Mouse (Mus musculus) gastrocnemius, adult 2 months (tissue): Measurements from ENCODE around the gene Vps33b. TPM values are rescaled to one million over a fixed set of nuclear protein-coding genes. Genes with fewer than 3 reads are reported as not detected.

Experiments used
- DNase-seq: peaks from one replicate; pipeline ENCODE4 v3.0.0; 2022
- H3K27ac ChIP-seq: fragments of 200-600 bp; 2 replicates; pipeline ENCODE4 v1.8.1; 2022; ENCODE audit warnings: mild to moderate bottlenecking
- H3K4me3 ChIP-seq: fragments of 200-600 bp; 2 replicates; pipeline ENCODE4 v1.8.1; 2022; ENCODE audit warnings: mild to moderate bottlenecking, moderate library complexity
- CTCF ChIP-seq: fragments of 200-600 bp; IDR thresholded peaks from 2 replicates; pipeline ENCODE4 v1.8.1; 2022; ENCODE audit warnings: antibody characterized with exemption, mild to moderate bottlenecking, moderate library complexity
- intact Hi-C: fragments of 180-260 bp; cut with DNase I; formaldehyde crosslinking; loops from one replicate; pipeline ENCODE4 v1.15.1; 2025
- total RNA-seq, 2 experiments: library from RNA; stranded (reverse); gene quantifications; 2 replicates each; pipeline ENCODE4 v1.2.3; 2021

Gene Vps33b
- total RNA-seq, 2 experiments from 2014 or later: 2.9 to 3.3 TPM

- H3K27ac ChIP-seq: no peak overlapping the region
- H3K4me3 ChIP-seq: no peak overlapping the region
- TF ChIP-seq CTCF: peak; percentile 15; the same call in 1 of the 2 replicates
- no peak for DNase-seq
- intact Hi-C loops: no loop called here
Observed at GRCm38 (mm10) chr7:80280998-80281397, 11.5 kb downstream of the Vps33b start.

- intact Hi-C loops: no loop called here
Observed at GRCm38 (mm10) chr7:80281646-80282045, 12.2 kb downstream of the Vps33b start.

GRCm38 (mm10) chr7:80283226-80283918, 13.9 kb downstream of the Vps33b start:
- DNase-seq: no peak
- TF ChIP-seq CTCF: no peak
- intact Hi-C loops: no loop called here
- no peak overlapping the region for H3K4me3 ChIP-seq
- H3K27ac ChIP-seq: no peak overlapping the region

More at GRCm38 (mm10) chr7:80281646-80282045, 12.2 kb downstream of the Vps33b start:
- Histone ChIP-seq H3K27ac (no peak overlapping the region), H3K4me3 (no peak overlapping the region)
- TF ChIP-seq CTCF: no peak
- no peak for DNase-seq

- TF ChIP-seq CTCF: no peak
- Histone ChIP-seq H3K27ac (no peak overlapping the region), H3K4me3 (no peak overlapping the region)
- intact Hi-C loops: no loop called here
- DNase-seq: no peak
Observed at GRCm38 (mm10) chr7:80284391-80284790, 14.9 kb downstream of the Vps33b start.

- intact Hi-C loops: no loop called here
- Histone ChIP-seq H3K27ac (no peak overlapping the region), H3K4me3 (no peak overlapping the region)
- no peak for TF ChIP-seq CTCF
- DNase-seq: no peak
Observed at GRCm38 (mm10) chr7:80285725-80286124, 16.3 kb downstream of the Vps33b start.

GRCm38 (mm10) chr7:80287736-80288135, 18.3 kb downstream of the Vps33b start:
- DNase-seq: no peak
- intact Hi-C loops: no loop called here
- Histone ChIP-seq H3K27ac (no peak overlapping the region), H3K4me3 (no peak overlapping the region)
- no peak for TF ChIP-seq CTCF

GRCm38 (mm10) chr7:80294062-80294763, 24.8 kb downstream of the Vps33b start, which contains the start of gene Prc1:
Gene Prc1 (plus strand): TSS chr7:80294450.
- H3K27ac ChIP-seq: peak within 1 kb of the TSS; percentile 85
- DNase-seq: peak; percentile 98
- intact Hi-C loops: no loop called here
- TF ChIP-seq CTCF: no peak
- H3K4me3 ChIP-seq: peak within 1 kb of the TSS; percentile 86

- peak overlapping the region; percentile 86 for H3K4me3 ChIP-seq
- no peak for DNase-seq
- TF ChIP-seq CTCF: no peak
- intact Hi-C loops: no loop called here
- H3K27ac ChIP-seq: peak overlapping the region; percentile 85
Observed at GRCm38 (mm10) chr7:80294764-80295648, 25.6 kb downstream of the Vps33b start.

GRCm38 (mm10) chr7:80296462-80296861, 27.0 kb downstream of the Vps33b start:
- H3K4me3 ChIP-seq: no peak overlapping the region
- intact Hi-C loops: no loop called here

GRCm38 (mm10) chr7:80297041-80297440, 27.6 kb downstream of the Vps33b start:
- TF ChIP-seq CTCF: no peak
- Histone ChIP-seq H3K4me3 (no peak overlapping the region), H3K27ac (no peak overlapping the region)
- intact Hi-C loops: no loop called here
- DNase-seq: no peak

More at GRCm38 (mm10) chr7:80296462-80296861, 27.0 kb downstream of the Vps33b start:
- H3K27ac ChIP-seq: no peak overlapping the region
- DNase-seq: no peak
- TF ChIP-seq CTCF: no peak

- intact Hi-C loops: no loop called here
- TF ChIP-seq CTCF: no peak
- H3K4me3 ChIP-seq: no peak overlapping the region
- no peak overlapping the region for H3K27ac ChIP-seq
- DNase-seq: no peak
Observed at GRCm38 (mm10) chr7:80298754-80299153, 29.3 kb downstream of the Vps33b start.

GRCm38 (mm10) chr7:80299568-80299967, 30.1 kb downstream of the Vps33b start:
- no peak for DNase-seq

More at GRCm38 (mm10) chr7:80299568-80299967, 30.1 kb downstream of the Vps33b start:
- intact Hi-C loops: no loop called here
- Histone ChIP-seq H3K4me3 (no peak overlapping the region), H3K27ac (no peak overlapping the region)
- no peak for TF ChIP-seq CTCF
